Mouse (Mus musculus) embryonic facial prominence, embryonic 13.5 days (tissue): ENCODE results near the gene Tpgs1. TPM values are rescaled to one million over a fixed set of nuclear protein-coding genes. Genes with fewer than 3 reads are reported as not detected.

Experiments
- ATAC-seq: fragments of 200-750 bp; cut with Nextera tagmentation; 2 replicates; pipeline ENCODE4 v1.8.0; 2017; ENCODE audit warnings: low read depth; ENCODE audit not compliant: insufficient number of reproducible peaks, insufficient read depth, low FRiP score, low TSS enrichment
- H3K27ac ChIP-seq: fragments of 300-500 bp; sonication (generic); 2 replicates; pipeline ENCODE4 v1.5.1; 2015; ENCODE audit warnings: moderate library complexity, mild to moderate bottlenecking, inconsistent platforms
- H3K27me3 ChIP-seq: fragments of 300-500 bp; sonication (generic); 2 replicates; pipeline ENCODE4 v1.6.1; 2015; ENCODE audit warnings: mild to moderate bottlenecking, inconsistent platforms
- H3K36me3 ChIP-seq: fragments of 300-500 bp; sonication (generic); 2 replicates; pipeline ENCODE4 v1.6.1; 2015; ENCODE audit warnings: mild to moderate bottlenecking, inconsistent platforms
- H3K4me1 ChIP-seq: fragments of 300-500 bp; sonication (generic); 2 replicates; pipeline ENCODE4 v1.6.1; 2015; ENCODE audit warnings: inconsistent platforms
- H3K4me2 ChIP-seq: fragments of 300-500 bp; sonication (generic); 2 replicates; pipeline ENCODE4 v1.6.1; 2015; ENCODE audit warnings: moderate library complexity, mild to moderate bottlenecking, inconsistent platforms
- H3K4me3 ChIP-seq: fragments of 300-500 bp; sonication (generic); 2 replicates; pipeline ENCODE4 v1.5.1; 2015; ENCODE audit warnings: mild to moderate bottlenecking, inconsistent platforms
- H3K9ac ChIP-seq: fragments of 300-500 bp; sonication (generic); 2 replicates; pipeline ENCODE4 v1.6.1; 2015; ENCODE audit warnings: mild to moderate bottlenecking, inconsistent platforms
- H3K9me3 ChIP-seq: fragments of 300-500 bp; sonication (generic); 2 replicates; pipeline ENCODE4 v1.6.1; 2016; ENCODE audit warnings: inconsistent platforms
- WGBS: fragments of 180-500 bp; shearing (Covaris S2); methylation state at CpG from one replicate; pipeline ENCODE4 v1.1.7; 2015; ENCODE audit warnings: mixed read lengths; 5-methylcytosine and 5-hydroxymethylcytosine counted together
- polyA plus RNA-seq: library from polyadenylated mRNA; unstranded; fragments of >200 nt; fragmentation: Nextera tagmentation; extraction: Ambion mirVana; gene quantifications from 2 replicates; pipeline ENCODE4 v1.2.1, GENCODE M21; 2015

Tpgs1 gene
- polyA plus RNA-seq, 1 experiment from 2014 or later, result 62.1 TPM

DNA sequence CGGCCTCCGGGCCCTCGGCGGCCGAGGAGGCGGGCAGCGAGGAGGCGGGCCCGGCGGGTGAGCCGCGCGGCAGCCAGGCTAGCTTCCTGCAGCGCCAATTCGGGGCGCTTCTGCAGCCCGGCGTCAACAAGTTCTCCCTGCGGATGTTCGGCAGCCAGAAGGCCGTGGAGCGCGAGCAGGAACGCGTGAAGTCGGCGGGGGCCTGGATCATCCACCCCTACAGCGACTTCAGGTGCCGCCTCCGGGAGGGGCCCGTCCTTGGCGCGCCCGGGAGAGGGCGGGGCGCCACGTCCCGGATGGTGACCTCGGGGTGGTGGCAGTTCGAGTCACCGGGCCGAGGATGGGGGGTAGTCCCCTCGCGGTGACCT, 47.8 kb downstream of the Tpgs1 start:
- Histone ChIP-seq H3K4me3 (peak overlapping the region; percentile 61), H3K4me1 (peaks cover 17% of the 10 kb centered on the region), H3K27me3 (peaks cover 66% of the 10 kb centered on the region), H3K36me3 (peaks cover 2% of the 10 kb centered on the region), H3K9me3 (no peaks in the 10 kb centered on the region), H3K4me2 (peak overlapping the region; percentile 97), H3K9ac (peak overlapping the region; percentile 61), H3K27ac (no peak overlapping the region)
- under 1% methylated on average over 44 of the region's 44 CpGs for WGBS
- ATAC-seq, result peak; percentile 22; the same call in 1 of the 2 replicates

DNA sequence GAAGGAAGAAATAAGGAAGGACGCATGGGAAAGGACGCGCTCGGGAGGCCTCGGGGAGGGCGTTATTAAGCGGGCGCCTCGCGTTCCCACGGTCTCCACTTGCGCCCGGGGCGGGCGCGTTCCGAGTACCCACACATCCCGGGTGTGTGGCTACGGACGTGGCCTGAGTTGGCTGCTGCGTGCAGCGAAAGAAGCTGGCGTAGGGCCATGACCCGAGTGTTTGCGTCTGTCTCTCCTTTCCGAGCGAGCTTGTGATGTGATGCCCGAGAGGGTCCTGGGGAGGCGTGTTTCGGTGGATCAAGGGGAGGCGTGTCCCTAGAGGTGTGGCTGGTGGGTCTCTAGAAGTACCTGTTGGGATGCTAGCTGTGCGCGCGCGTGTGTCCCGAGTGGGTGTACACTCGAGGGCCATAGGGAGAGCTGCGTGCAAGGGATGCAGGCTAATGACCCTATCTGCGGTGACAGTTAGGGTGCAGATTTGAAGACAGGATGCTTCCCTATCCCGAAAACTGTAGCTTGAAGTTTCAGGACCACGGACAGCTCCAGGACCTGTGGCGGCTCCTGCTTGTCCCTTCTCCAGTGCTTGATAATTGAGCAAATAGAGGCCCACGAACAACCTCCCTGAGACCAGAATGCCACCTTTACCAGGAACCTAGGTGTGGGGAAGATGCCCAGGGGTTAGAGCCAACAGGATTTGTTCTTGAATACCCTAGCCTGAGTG, 48.6 kb downstream of the Tpgs1 start:
- ATAC-seq, result no peak
- H3K9me3 ChIP-seq, result no peaks in the 10 kb centered on the region
- H3K4me3 ChIP-seq, result peak overlapping the region; percentile 61
- H3K27ac ChIP-seq, result no peak overlapping the region
- H3K4me1 ChIP-seq, result peaks cover 17% of the 10 kb centered on the region
- no peak overlapping the region for H3K9ac ChIP-seq
- H3K27me3 ChIP-seq, result peaks cover 66% of the 10 kb centered on the region
- no peaks in the 10 kb centered on the region for H3K36me3 ChIP-seq
- peak overlapping the region; percentile 97 for H3K4me2 ChIP-seq
- WGBS, result 4% methylated on average over 43 of the region's 43 CpGs

DNA sequence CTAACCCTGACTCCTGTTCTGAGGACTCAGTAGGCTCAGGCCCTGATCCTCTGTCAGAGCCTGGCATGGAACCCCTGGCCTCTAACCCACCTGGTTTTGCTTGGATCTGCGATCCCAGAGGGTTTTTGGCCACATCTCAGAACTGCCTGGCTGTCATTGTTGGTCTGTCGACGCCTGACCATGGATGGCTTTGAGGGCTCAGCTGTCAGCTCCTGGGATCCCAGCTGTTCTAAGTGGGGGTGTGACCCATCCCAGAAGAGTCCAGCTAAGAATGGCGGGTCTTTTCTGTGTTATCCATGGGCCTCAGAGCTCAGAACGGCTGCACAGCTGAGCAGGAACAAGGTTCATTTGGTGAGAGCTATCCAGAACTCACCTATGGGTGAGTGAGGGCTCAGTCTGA, 51.9 kb downstream of the Tpgs1 start:
- no peak overlapping the region for H3K9ac ChIP-seq
- H3K4me2 ChIP-seq, result no peak overlapping the region
- H3K27ac ChIP-seq, result no peak overlapping the region
- ATAC-seq, result no peak
- H3K4me1 ChIP-seq, result peaks cover 17% of the 10 kb centered on the region
- no peaks in the 10 kb centered on the region for H3K9me3 ChIP-seq
- WGBS, result 56% methylated on average over 5 of the region's 5 CpGs
- H3K36me3 ChIP-seq, result no peaks in the 10 kb centered on the region
- H3K27me3 ChIP-seq, result peaks cover 38% of the 10 kb centered on the region
- no peak overlapping the region for H3K4me3 ChIP-seq

GRCm38 (mm10) chr10:79723047-79723446, 53.9 kb downstream of the Tpgs1 start:
- no peaks in the 10 kb centered on the region for H3K36me3 ChIP-seq
- H3K27ac ChIP-seq, result no peak overlapping the region
- no peaks in the 10 kb centered on the region for H3K4me1 ChIP-seq
- no peak overlapping the region for H3K4me2 ChIP-seq
- no peak overlapping the region for H3K4me3 ChIP-seq
- ATAC-seq, result no peak
- 63% methylated on average over 6 of the region's 6 CpGs for WGBS
- no peak overlapping the region for H3K9ac ChIP-seq
- no peaks in the 10 kb centered on the region for H3K9me3 ChIP-seq
- peaks cover 19% of the 10 kb centered on the region for H3K27me3 ChIP-seq

DNA sequence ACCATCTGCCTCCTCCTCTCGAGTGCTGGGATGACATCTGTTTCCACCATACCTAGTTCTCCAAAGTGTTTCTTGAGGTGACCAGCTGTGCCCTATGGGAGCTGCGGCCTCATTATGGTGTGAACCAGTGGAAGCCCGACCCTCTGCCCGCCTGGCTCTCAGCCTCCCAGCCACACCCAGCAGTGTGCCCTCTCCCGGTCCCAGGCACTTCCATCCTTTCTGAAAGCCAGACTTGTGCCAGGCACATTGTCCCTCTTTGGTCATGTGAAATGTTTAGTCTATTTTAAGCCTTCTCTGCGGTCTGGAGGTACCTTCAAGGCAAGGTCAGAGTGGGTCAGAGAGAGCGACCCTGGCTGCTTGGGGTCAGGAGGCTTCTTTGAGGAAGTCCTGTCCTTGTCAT, 54.5 kb downstream of the Tpgs1 start:
- 79% methylated on average over 7 of the region's 7 CpGs for WGBS
- no peak overlapping the region for H3K4me3 ChIP-seq
- H3K4me1 ChIP-seq, result no peaks in the 10 kb centered on the region
- no peak overlapping the region for H3K4me2 ChIP-seq
- no peak overlapping the region for H3K27ac ChIP-seq
- no peaks in the 10 kb centered on the region for H3K9me3 ChIP-seq
- H3K36me3 ChIP-seq, result no peaks in the 10 kb centered on the region
- H3K9ac ChIP-seq, result no peak overlapping the region
- no peak for ATAC-seq
- H3K27me3 ChIP-seq, result peaks cover 12% of the 10 kb centered on the region

Other genes starting within 250 kb of the Tpgs1 start
- not detected in 2 replicates for gene Vmn2r83, start 200.6 kb upstream of the Tpgs1 start, polyA plus RNA-seq
- 19.8 and 23.4 TPM in 2 replicates for gene Plpp2, start 135.6 kb upstream of the Tpgs1 start, polyA plus RNA-seq
- gene Mier2, start 114.2 kb upstream of the Tpgs1 start, polyA plus RNA-seq, result 71.0 and 73.6 TPM in 2 replicates
- not detected in 2 replicates for gene Theg, start 82.0 kb upstream of the Tpgs1 start, polyA plus RNA-seq
- not detected in 2 replicates for gene C2cd4c, start 55.3 kb upstream of the Tpgs1 start, polyA plus RNA-seq
- gene Shc2, start 31.5 kb upstream of the Tpgs1 start, polyA plus RNA-seq, result 11.7 and 13.7 TPM in 2 replicates
- not detected in 2 replicates for gene Odf3l2, start 23.6 kb upstream of the Tpgs1 start, polyA plus RNA-seq
- gene Madcam1, start 4.8 kb upstream of the Tpgs1 start, polyA plus RNA-seq, result 11.3 and 11.8 TPM in 2 replicates
- gene Cdc34, start 12.8 kb downstream of the Tpgs1 start, polyA plus RNA-seq, result 102 and 106 TPM in 2 replicates
- 0.81 and 0.84 TPM in 2 replicates for gene Gzmm, start 19.7 kb downstream of the Tpgs1 start, polyA plus RNA-seq
- 703 and 715 TPM in 2 replicates for gene Bsg, start 35.1 kb downstream of the Tpgs1 start, polyA plus RNA-seq
- gene Hcn2, start 47.3 kb downstream of the Tpgs1 start, polyA plus RNA-seq, result 0.10 and 0.12 TPM in 2 replicates
- gene Polrmt, start 77.2 kb downstream of the Tpgs1 start, polyA plus RNA-seq, result 42.8 and 50.9 TPM in 2 replicates
- 0.54 and 0.80 TPM in 2 replicates for gene Fgf22, start 85.7 kb downstream of the Tpgs1 start, polyA plus RNA-seq
- gene Rnf126, start 97.6 kb downstream of the Tpgs1 start, polyA plus RNA-seq, result 79.2 and 96.5 TPM in 2 replicates
- 7.5 and 8.3 TPM in 2 replicates for gene Fstl3, start 107.9 kb downstream of the Tpgs1 start, polyA plus RNA-seq
- gene Prss57, start 121.6 kb downstream of the Tpgs1 start, polyA plus RNA-seq, result not detected in 2 replicates
- gene Palm, start 124.2 kb downstream of the Tpgs1 start, polyA plus RNA-seq, result 105 and 112 TPM in 2 replicates
- gene Misp, start 151.6 kb downstream of the Tpgs1 start, polyA plus RNA-seq, result 2.5 and 5.2 TPM in 2 replicates
- 386 and 390 TPM in 2 replicates for gene Ptbp1, start 185.1 kb downstream of the Tpgs1 start, polyA plus RNA-seq
- gene Prtn3, start 205.1 kb downstream of the Tpgs1 start, polyA plus RNA-seq, result 7.3 and 8.5 TPM in 2 replicates
- 126 and 138 TPM in 2 replicates for gene Plppr3, start 205.3 kb downstream of the Tpgs1 start, polyA plus RNA-seq
- 1.9 TPM in 1 of 2 replicates, not detected in the other for gene Elane, start 216.9 kb downstream of the Tpgs1 start, polyA plus RNA-seq
- gene Cfd, start 221.5 kb downstream of the Tpgs1 start, polyA plus RNA-seq, result not detected in 2 replicates
- 47.6 and 49.3 TPM in 2 replicates for gene Med16, start 239.6 kb downstream of the Tpgs1 start, polyA plus RNA-seq
- 8.1 and 29.9 TPM in 2 replicates for gene Gm26602, start 241.5 kb downstream of the Tpgs1 start, polyA plus RNA-seq
- gene Kiss1r, start 247.6 kb downstream of the Tpgs1 start, polyA plus RNA-seq, result 0.98 and 1.3 TPM in 2 replicates